Mouse (Mus musculus) ovary, postnatal 10 days (tissue): ENCODE data around the gene Ffar2.
"Not testable (repeated sequence)": the region's sequence is repeated elsewhere in the genome, so short reads cannot be mapped to it uniquely, and the experiment has no call there.

Experiments used
- DNase-seq: peaks from one replicate; pipeline ENCODE4 v3.0.0; 2022; ENCODE audit warnings: low spot score

The Ffar2 gene

GRCm38 (mm10) chr7:30823675-30824074 is at the start of gene Ffar2:
Gene Ffar2 (minus strand): TSS chr7:30823775.
- no peak for DNase-seq

DNA sequence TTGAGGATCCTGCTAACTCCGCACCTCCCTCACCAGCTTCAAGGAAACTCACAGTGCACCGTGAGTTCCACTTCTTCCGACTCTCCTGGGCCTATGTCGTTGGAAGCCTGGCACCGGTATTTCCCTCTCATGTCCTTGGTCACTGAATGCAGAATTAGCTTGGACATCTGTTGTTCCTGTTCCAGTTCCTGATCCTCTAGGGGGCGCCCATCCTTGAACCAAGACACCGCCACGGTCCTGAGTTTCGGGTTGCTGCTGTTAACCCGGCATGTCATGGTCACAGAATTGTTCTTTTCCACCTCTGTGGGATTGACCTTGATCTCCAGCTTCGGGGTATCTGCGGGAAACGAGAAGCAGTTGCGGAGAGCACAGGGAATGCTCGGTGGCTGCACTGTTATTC is 49.5 kb upstream of the Ffar2 start:
- DNase-seq, result peak; percentile 45

DNA sequence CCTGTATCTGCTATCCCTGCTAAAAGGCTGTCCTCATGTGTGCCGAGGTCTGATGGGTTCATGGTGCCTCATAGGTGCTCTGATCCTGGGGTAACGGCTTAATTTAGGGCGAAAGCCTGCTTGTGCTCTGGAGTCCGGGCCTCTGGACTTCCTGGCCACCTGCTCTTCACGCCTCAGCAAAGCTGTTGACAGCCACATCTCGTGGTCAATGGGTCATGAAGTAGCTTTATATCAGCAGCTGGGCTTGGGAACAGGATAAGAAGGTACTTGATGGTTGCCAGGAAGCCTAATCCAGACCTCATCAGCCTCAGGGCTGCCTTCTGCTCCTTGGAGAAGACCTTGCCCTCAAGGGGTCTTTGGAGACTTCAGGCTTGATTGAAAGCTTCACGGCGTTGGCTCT is 39.8 kb upstream of the Ffar2 start:
- no peak for DNase-seq

GRCm38 (mm10) chr7:30861464-30861863 is 37.9 kb upstream of the Ffar2 start, which contains the start of gene Ffar1:
Gene Ffar1 (minus strand): TSS chr7:30861564.
- DNase-seq, result no peak

- no peak for DNase-seq
These were observed 36.2 kb upstream of the Ffar2 start for GRCm38 (mm10) chr7:30859635-30860402.

- peak; percentile 48 for DNase-seq
These were observed 35.7 kb upstream of the Ffar2 start for GRCm38 (mm10) chr7:30859290-30859634.

- no peak for DNase-seq
These were observed 34.2 kb upstream of the Ffar2 start for GRCm38 (mm10) chr7:30857746-30858145.

DNA sequence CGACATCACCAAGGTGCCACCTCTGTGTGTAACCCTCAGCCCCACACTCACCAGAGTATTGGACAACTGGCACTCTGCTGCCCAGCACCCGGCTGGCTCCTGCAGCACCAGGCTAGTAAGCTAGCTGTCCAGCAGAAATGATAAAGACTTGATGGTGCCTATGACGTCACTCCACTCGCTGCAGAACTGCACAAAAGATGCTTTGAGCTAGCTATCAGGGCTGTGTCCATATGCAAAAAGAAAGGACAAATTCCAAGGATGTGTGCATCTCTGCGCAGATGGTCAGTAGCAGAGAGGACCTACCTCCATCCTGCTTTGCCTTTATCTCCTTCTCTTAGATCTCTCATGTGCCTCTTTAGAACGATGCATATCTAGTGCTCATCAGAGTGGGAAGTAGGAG is 32.5 kb upstream of the Ffar2 start, which contains the start of gene Ffar3:
Gene Ffar3, minus strand, starts transcription at position 101 of the 400 bp plus-strand sequence.
- no peak for DNase-seq

- DNase-seq, result no peak
These were observed 27.8 kb upstream of the Ffar2 start for GRCm38 (mm10) chr7:30851421-30851820.

DNA sequence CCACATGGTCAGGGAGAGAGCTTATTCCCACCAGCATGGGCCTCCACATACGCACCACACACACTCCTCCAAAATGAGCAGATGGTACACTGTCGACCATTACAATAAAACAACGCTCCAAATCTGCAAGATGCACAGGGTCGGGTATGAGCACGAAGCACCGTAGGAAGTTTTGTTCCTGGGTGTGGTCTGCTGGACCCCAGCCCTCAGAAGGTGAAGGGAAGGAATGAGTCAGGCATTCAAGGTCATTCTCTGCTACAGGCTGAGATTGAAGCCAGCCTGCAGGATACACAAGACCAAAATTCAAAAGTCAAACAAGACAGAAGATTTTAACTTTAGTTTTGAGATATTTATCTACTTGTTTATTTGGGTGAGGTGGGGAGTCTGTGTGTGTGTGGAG is 24.4 kb upstream of the Ffar2 start:
- DNase-seq, result no peak

- no peak for DNase-seq
These were observed 23.8 kb upstream of the Ffar2 start for GRCm38 (mm10) chr7:30847386-30847785.

DNA sequence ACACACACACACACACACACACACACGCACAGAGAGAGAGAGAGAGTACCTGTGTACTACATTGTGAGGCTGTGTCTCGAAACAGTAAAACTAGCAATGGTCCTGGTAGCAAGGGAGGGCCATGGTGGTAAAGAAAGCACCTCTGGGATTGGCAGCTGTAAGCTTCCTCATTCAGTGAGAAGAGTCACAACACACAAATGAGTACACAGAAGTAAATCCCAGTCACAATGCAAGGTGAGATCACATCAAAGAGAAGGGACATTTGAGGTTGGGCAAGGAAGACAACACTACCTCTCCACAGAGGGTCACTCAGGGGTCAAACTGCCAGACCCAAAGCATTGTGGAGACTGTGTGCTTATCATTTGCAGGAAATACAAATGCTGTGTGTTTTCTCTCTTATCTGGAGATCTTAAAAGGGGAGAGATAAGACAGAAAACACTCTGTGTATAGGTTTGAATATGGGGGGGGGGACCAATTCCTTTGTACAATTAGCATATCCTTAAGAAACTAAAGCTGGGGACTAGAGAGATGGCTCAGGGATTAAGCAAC is 23.0 kb upstream of the Ffar2 start:
- no peak for DNase-seq

GRCm38 (mm10) chr7:30844676-30845297 is 21.2 kb upstream of the Ffar2 start:
- DNase-seq, result no peak

- DNase-seq, result no peak
These were observed 18.5 kb upstream of the Ffar2 start for GRCm38 (mm10) chr7:30842092-30842491.

DNA sequence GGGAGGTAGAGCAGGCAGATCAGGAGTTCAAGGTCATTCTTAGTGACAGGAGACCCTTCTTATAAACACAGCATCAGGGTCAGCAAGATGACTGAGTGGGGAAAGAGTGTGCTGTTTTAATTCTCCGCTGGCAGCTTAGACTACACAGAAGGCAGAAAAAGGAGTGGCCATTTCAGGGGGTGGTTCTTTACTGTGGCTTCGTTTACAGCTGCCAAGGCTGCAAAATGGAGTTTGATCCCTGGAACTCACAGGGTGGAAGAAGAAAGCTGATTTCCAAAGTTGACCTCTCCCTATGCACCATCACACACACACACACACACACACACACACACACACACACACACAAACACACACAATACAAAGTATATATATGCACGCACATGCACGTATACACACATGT is 17.8 kb upstream of the Ffar2 start:
- DNase-seq, result no peak

DNA sequence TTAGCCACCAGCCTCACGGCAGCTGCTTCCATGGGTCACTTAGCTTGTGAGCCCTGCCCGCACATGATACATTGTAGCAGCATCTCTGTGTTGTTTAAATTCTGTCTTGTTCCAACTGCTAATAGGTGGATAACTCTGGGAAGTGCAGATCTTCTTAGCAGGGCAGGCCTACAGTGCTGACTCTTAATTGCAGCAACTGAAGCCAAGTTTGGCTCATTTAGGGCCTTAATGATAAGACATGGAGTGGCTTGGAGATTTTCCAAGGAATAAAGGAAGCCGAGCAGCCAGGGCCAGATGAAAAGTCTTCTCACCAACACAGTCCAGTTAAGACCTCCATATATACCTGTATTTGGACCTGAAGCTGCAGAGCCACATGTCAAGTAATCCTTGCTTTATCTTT is 16.7 kb upstream of the Ffar2 start:
- no peak for DNase-seq

DNA sequence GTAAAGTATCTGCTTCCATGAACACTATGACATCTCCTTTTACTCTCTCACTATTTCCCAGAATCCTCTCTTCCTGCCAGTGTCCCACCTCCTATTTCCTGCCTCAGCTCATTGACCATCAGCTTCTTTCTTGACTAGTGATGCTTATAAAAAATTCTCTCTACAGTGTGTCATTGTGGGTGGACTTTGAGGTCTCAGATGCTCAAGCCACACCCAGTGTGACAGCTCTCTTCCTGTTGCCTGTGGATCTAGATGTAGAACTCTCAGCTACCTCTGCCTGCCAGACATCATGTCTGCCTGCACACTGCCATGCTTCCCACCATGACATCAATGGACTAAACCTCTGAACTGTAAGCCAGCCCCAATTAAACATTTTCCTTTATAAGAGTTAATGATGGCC is 13.7 kb upstream of the Ffar2 start:
- DNase-seq, result no peak

- not testable (repeated sequence) for DNase-seq
These were observed 9.1 kb upstream of the Ffar2 start for GRCm38 (mm10) chr7:30832684-30833083.

- no peak for DNase-seq
These were observed 8.7 kb upstream of the Ffar2 start for GRCm38 (mm10) chr7:30832261-30832660.

DNA sequence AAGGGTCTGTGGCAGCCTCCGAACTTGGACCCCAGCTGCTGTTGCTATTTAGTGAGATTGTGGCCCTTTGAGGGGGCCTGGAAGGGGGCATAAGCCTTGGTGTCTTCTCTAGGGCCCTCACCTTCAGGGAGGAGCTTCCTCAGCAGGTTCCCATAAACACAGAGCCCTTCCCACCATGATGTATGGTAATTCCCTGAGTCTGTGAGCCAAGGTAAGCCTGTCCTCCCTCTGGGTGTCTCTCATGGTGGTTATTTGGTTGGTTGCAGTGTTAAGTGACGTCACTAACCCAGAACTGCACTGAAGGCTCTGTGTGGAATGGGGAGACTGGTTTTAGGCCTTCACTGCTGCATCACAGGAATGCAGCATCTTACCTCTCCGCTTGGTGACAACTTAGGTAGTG is 5.9 kb upstream of the Ffar2 start:
- no peak for DNase-seq

- not testable (repeated sequence) for DNase-seq
These were observed 5.3 kb upstream of the Ffar2 start for GRCm38 (mm10) chr7:30828871-30829270.

DNA sequence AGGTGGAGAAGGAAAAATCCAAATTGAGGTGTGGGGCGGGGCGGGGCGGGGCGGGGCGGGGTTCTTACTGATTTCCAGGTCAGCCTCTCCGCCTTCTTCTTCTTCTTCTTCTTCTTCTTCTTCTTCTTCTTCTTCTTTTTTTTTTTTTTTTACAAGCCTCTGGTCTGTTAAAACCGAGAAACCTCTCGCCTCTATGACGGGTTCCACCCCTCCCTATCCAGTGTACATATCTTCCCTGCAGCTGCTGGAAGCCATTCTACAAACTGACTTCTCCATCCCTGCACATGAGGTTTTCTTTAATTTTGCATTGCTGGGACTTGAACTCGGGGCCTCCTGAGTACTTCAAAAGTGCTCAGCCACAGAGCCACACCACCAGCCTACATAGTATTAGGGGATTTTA is 3.1 kb upstream of the Ffar2 start:
- no peak for DNase-seq

DNA sequence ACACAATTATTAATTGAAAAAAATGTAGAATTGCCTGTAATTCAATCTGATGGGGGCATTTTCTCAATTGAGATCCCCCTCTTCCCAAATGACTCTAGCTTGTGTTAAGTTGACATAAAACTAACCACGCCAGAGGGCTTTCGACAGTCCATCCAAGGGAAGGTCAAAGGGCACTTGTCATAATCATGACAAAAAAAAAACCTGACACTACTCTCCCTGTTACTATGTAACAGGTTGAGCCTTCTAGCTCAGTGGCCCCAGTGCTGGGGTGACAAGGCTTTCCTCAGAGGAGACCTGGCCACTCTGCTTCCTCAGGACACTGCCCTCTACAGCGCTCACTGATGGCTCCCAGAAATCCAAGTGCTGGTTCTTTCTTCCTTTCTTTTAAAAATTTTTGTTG is 731 bp upstream of the Ffar2 start:
- DNase-seq, result no peak
